Mouse (Mus musculus) frontal cortex, postnatal 36 days (tissue): ENCODE results near the gene Sertad1.
A peak's percentile ranks its signal among the peaks of the same experiment; 100 is the strongest.

Experiments
- DNase-seq, 2 experiments: peaks; one replicate each; pipeline ENCODE4 v3.0.0; 2022; ENCODE audit warnings: low spot score in 2 of 2

Sertad1 gene

GRCm38 (mm10) chr7:27499036-27499435 lies 12.3 kb downstream of the Sertad1 start, which contains the start of gene Prx:
TSS of gene Prx (plus strand) at chr7:27499324.
- DNase-seq: no peak

- no peak for DNase-seq
Measured at GRCm38 (mm10) chr7:27501620-27502019, 14.9 kb downstream of the Sertad1 start.

GRCm38 (mm10) chr7:27506765-27507370 lies 20.2 kb downstream of the Sertad1 start:
- no peak for DNase-seq

- DNase-seq: peak; percentile 87 to 91
Measured at GRCm38 (mm10) chr7:27507711-27508647, 21.3 kb downstream of the Sertad1 start.

GRCm38 (mm10) chr7:27508648-27509005 lies 21.9 kb downstream of the Sertad1 start:
- DNase-seq: no peak

- DNase-seq: no peak
Measured at GRCm38 (mm10) chr7:27510809-27511208, 24.1 kb downstream of the Sertad1 start.

GRCm38 (mm10) chr7:27514961-27515360 lies 28.3 kb downstream of the Sertad1 start:
- no peak for DNase-seq

- no peak for DNase-seq
Measured at GRCm38 (mm10) chr7:27518314-27518713, 31.6 kb downstream of the Sertad1 start.

GRCm38 (mm10) chr7:27520104-27520503 lies 33.4 kb downstream of the Sertad1 start:
- no peak for DNase-seq

- no peak for DNase-seq
Measured at GRCm38 (mm10) chr7:27520599-27520998, 33.9 kb downstream of the Sertad1 start.

GRCm38 (mm10) chr7:27522967-27523366 lies 36.3 kb downstream of the Sertad1 start, which contains the start of gene Hipk4:
TSS of gene Hipk4 (plus strand) at chr7:27523267.
- no peak for DNase-seq

- DNase-seq: no peak
Measured at GRCm38 (mm10) chr7:27523805-27524204, 37.1 kb downstream of the Sertad1 start.

- peak in 1 of 2 experiments; percentile 84 for DNase-seq
Measured at GRCm38 (mm10) chr7:27526039-27526827, 39.5 kb downstream of the Sertad1 start.

GRCm38 (mm10) chr7:27529070-27529469 lies 42.4 kb downstream of the Sertad1 start:
- no peak for DNase-seq

GRCm38 (mm10) chr7:27530937-27531336 lies 44.2 kb downstream of the Sertad1 start:
- DNase-seq: no peak

- DNase-seq: no peak
Measured at GRCm38 (mm10) chr7:27531707-27532106, 45.0 kb downstream of the Sertad1 start.

- no peak for DNase-seq
Measured at GRCm38 (mm10) chr7:27532480-27533050, 45.9 kb downstream of the Sertad1 start.

GRCm38 (mm10) chr7:27535386-27535785 lies 48.7 kb downstream of the Sertad1 start:
- DNase-seq: no peak

- DNase-seq: no peak
Measured at GRCm38 (mm10) chr7:27536618-27537017, 49.9 kb downstream of the Sertad1 start.

- DNase-seq: no peak
Measured at GRCm38 (mm10) chr7:27537998-27538397, 51.3 kb downstream of the Sertad1 start.

- DNase-seq: no peak
Measured at GRCm38 (mm10) chr7:27538797-27539196, 52.1 kb downstream of the Sertad1 start.
